In the genomic region with DNA sequence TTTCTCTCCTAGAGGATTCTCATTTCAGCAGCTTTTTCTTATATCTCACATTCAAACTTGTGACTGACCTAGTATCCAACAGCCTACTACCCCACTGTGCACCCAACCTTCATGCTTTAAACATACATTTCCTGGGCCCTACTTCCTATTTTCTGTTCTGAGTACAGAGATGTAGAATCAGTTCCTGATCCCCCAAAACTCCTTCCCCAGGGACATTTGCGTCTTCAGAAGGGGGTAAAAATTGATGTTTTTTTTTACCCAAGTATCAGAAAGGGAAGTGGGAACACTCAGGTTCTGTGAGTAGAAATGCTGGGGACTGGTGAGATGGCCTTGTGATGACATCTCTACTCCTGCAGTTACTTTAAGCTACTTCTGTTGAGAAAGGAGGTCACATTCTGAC, we compare ENCODE assay signal across 20 mouse cellular contexts.
DNase-seq lines count a peak whose midpoint lies in the region; ATAC-seq and TF ChIP-seq lines count a peak whose summit lies in the region.
"Had no signal": no experiment of that assay in that cellular context is flagged by ENCODE, and none has a peak within 500 bp of the region (broad histone marks: within the 10 kb centered on the region; RNA-seq: fewer than 3 reads in every experiment).

No protein-coding gene starts in this region.

- in situ Hi-C loops in CH12.LX (cut with MboI; ENCODE audit: low pct_ligation_motif_present, low pct_unique_long_range_greater_than_20kb, low sequenced_read_pairs) = no loop called here

- TF ChIP-seq RAD21 in CH12.LX (IDR thresholded peaks at IDR 0.05; ENCODE audit: low read depth, low read length) = no peak

- peaks cover 15 to 29% of the 10 kb centered on the region in 2 experiments for H3K4me1 ChIP-seq in CH12.LX (ENCODE audit: control insufficient read depth in 1 of 2, insufficient read depth in 2 of 2)
- H3K4me1 ChIP-seq: embryonic facial prominence, embryonic 12.5 days; forebrain, embryonic 15.5 days; hindbrain, embryonic 12.5 days had no signal

- no peaks in the 10 kb centered on the region for H3K27me3 ChIP-seq in CH12.LX (replicated peaks)
- H3K27me3 ChIP-seq: embryonic facial prominence, embryonic 12.5 days; forebrain, embryonic 15.5 days; hindbrain, embryonic 12.5 days; Patski had no signal

- H3K27ac ChIP-seq in CH12.LX (ENCODE audit: insufficient read depth, low read depth) = no peak overlapping the region
- H3K27ac ChIP-seq: embryonic facial prominence, embryonic 12.5 days; forebrain, embryonic 15.5 days; hindbrain, embryonic 12.5 days had no signal

- peak; percentile 70 for ATAC-seq in granulocyte monocyte progenitor cell, adult 5-6 weeks (replicated peaks; ENCODE audit: poor library complexity, severe bottlenecking)
- peak; percentile 44; the same call in 1 of the 2 replicates for ATAC-seq in neutrophil, adult 5-6 weeks (ENCODE audit: extremely low read depth, insufficient number of reproducible peaks, low FRiP score, poor library complexity, severe bottlenecking)
- ATAC-seq: activated CD4-positive, CD25-positive, alpha-beta regulatory T cell, adult 4 months; forebrain, embryonic 15.5 days; hindbrain, embryonic 16.5 days; Patski had no signal

- peak; percentile 7 for DNase-seq in lung, postnatal 36 days
- no peak for DNase-seq in lung, postnatal 14 days
- peak; percentile 45 for DNase-seq in CH12.LX (ENCODE audit: extremely low read depth)
- DNase-seq in gastrocnemius, adult 8-10 months (ENCODE audit: low spot score in 2 of 2) = no peak
- DNase-seq in lung, adult 18-20 months = no peak
- DNase-seq in adrenal gland, postnatal 25 days = no peak
- DNase-seq: adrenal gland, postnatal 14 days; cerebellum, adult 2 months; cerebellum, postnatal 14 days; gastrocnemius, postnatal 10 days; heart, postnatal 10 days; heart, postnatal 4 days had no signal

- no peaks in the 10 kb centered on the region for H3K9me3 ChIP-seq in CH12.LX (replicated peaks; ENCODE audit: low read length)
- H3K9me3 ChIP-seq: embryonic facial prominence, embryonic 12.5 days; forebrain, embryonic 15.5 days; hindbrain, embryonic 12.5 days had no signal

- no peak overlapping the region for H3K4me3 ChIP-seq in CH12.LX (replicated peaks in 1 of 3; ENCODE audit: low read depth in 2 of 3, low read length in 2 of 3, poor library complexity in 1 of 3)
- H3K4me3 ChIP-seq: embryonic facial prominence, embryonic 12.5 days; forebrain, embryonic 15.5 days; hindbrain, embryonic 12.5 days had no signal

- no peak overlapping the region for H3K4me2 ChIP-seq in CH12.LX (ENCODE audit: insufficient read depth, low read depth, poor library complexity, severe bottlenecking)
- H3K4me2 ChIP-seq: embryonic facial prominence, embryonic 12.5 days; forebrain, embryonic 15.5 days; hindbrain, embryonic 12.5 days had no signal

- no peak for TF ChIP-seq CTCF in CH12.LX (conservative IDR thresholded peaks at IDR 0.05 in 1 of 2, IDR thresholded peaks at IDR 0.05 in 1 of 2; ENCODE audit: low read depth in 2 of 2, low read length in 2 of 2)

- peak; percentile 78 for TF ChIP-seq EP300 in CH12.LX (IDR thresholded peaks at IDR 0.05; ENCODE audit: low read length)

- TF ChIP-seq POLR2A in CH12.LX (IDR thresholded peaks at IDR 0.05; ENCODE audit: low read depth, low read length) = no peak

- no peaks in the 10 kb centered on the region for H3K79me2 ChIP-seq in CH12.LX (replicated peaks; ENCODE audit: control insufficient read depth, extremely low read depth, insufficient read depth, poor library complexity, severe bottlenecking)

- no peaks in the 10 kb centered on the region for H3K36me3 ChIP-seq in CH12.LX (replicated peaks in 1 of 2; ENCODE audit: control insufficient read depth in 1 of 2, insufficient read depth in 1 of 2, low read length in 1 of 2)
- H3K36me3 ChIP-seq: embryonic facial prominence, embryonic 12.5 days; forebrain, embryonic 15.5 days; hindbrain, embryonic 12.5 days had no signal

- dilution Hi-C loops in CH12.LX (cut with MboI; ENCODE audit: extremely low pct_ligation_motif_present, extremely low pct_unique_long_range_greater_than_20kb, low sequenced_read_pairs) = no loop called here

- no peak overlapping the region for H3K9ac ChIP-seq in CH12.LX (ENCODE audit: insufficient read depth, low read depth)
- H3K9ac ChIP-seq: embryonic facial prominence, embryonic 12.5 days; forebrain, embryonic 15.5 days; hindbrain, embryonic 12.5 days had no signal

TF ChIP-seq in CH12.LX, 34 proteins besides CTCF, POLR2A, EP300 and RAD21:
- TF ChIP-seq NRF1 (IDR thresholded peaks at IDR 0.05; ENCODE audit: low read depth, low read length) (no peak), MAX (IDR thresholded peaks at IDR 0.05; ENCODE audit: low read length) (no peak), IRF4 (IDR thresholded peaks at IDR 0.05; ENCODE audit: low read depth, low read length) (peak; percentile 46), RCOR1 (conservative IDR thresholded peaks at IDR 0.05; ENCODE audit: low read depth, low read length) (no peak), TBP (conservative IDR thresholded peaks at IDR 0.05; ENCODE audit: low read depth, low read length) (no peak), POLR2AphosphoS2 (IDR thresholded peaks at IDR 0.05; ENCODE audit: low read depth, low read length) (no peak), CHD2 (IDR thresholded peaks at IDR 0.05; ENCODE audit: low read length) (no peak), TCF12 (IDR thresholded peaks at IDR 0.05; ENCODE audit: low read depth, low read length) (no peak), JUND (conservative IDR thresholded peaks at IDR 0.05; ENCODE audit: low read depth, low read length) (no peak), ZC3H11A (IDR thresholded peaks at IDR 0.05; ENCODE audit: low read depth, low read length) (no peak), ZNF384 (IDR thresholded peaks at IDR 0.05; ENCODE audit: low read depth, low read length) (peak; percentile 72), KAT2A (IDR thresholded peaks at IDR 0.05; ENCODE audit: insufficient replicate concordance, low read length) (no peak)

Comparison
In these comparisons a context has a peak if more than half of its experiments do, and no peak if none do; other contexts are left out.
1. DNase-seq: peak in lung, postnatal 36 days (single experiment) and CH12.LX (single experiment); none in lung, postnatal 14 days (single experiment), gastrocnemius, adult 8-10 months (0 of 2), lung, adult 18-20 months (0 of 2) and adrenal gland, postnatal 25 days (single experiment).